Mouse (Mus musculus) liver, adult 2 months (tissue): ENCODE results near the gene Ptcd2.

ENCODE experiments used
- CTCF ChIP-seq: fragments of 200-500 bp; IDR thresholded peaks from 2 replicates; pipeline ENCODE4 v1.5.1; 2011; ENCODE audit warnings: low read depth, low read length, control low read depth
- POLR2A ChIP-seq: fragments of 200-500 bp; IDR thresholded peaks from 2 replicates; pipeline ENCODE4 v1.6.1; 2011; ENCODE audit warnings: low read length, control low read depth; ENCODE audit not compliant: insufficient read depth; ENCODE audit errors: extremely low read depth

DNA sequence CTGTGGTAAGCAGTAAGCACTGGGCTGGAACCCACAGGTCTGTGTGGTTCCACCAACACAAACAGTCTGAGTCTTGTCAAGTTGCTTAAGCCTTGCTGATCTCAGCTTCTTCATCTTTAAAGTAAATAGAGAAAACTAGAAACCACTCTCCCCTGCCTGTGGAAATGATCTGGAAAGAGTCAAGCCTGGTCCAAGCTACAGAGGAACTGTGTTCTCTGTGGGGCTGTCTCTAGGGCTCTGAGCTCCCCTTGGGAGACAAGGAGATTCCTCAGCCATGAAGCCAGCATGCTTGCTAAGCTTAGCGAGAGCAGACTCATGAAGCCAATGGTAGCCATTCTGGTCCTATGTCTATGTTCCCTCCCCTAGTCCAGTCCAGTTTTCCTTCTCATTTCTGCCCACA is 33.7 kb upstream of the Ptcd2 start:
- TF ChIP-seq CTCF (no peak), POLR2A (no peak)
